Mouse (Mus musculus): ENCODE results near the gene Alpk3.

DNA sequence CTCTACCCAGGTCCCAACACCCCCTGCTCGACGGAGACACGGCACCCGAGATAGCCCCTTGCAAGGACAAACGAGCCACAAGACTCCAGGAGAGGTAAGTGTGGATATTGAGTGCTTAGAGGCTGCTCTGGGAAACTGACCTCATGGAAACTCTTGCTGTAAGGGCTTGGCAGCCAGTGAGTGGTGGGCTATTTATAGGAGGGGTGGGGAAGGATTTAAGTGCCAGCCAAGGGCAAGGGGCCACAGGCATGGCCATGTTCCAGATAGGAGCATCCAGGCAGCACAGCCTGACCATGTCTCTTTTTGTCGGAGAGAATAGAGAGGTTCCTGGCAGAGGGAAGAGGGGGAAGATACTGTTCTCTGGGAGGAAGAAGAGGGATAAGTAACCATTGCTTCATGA lies 21.3 kb downstream of the Alpk3 start:
- TF ChIP-seq CTCF (IDR thresholded peaks at IDR 0.05; ENCODE audit: low read depth) (no peak), EP300 (optimal IDR thresholded peaks at IDR 0.05) (no peak)
